Mouse (Mus musculus): ENCODE data around the gene Cacfd1. TPM values are rescaled to one million over a fixed set of nuclear protein-coding genes. Genes with fewer than 3 reads are reported as not detected.

Cacfd1 gene
- polyA plus RNA-seq, 1 experiment = 17.8 TPM

DNA sequence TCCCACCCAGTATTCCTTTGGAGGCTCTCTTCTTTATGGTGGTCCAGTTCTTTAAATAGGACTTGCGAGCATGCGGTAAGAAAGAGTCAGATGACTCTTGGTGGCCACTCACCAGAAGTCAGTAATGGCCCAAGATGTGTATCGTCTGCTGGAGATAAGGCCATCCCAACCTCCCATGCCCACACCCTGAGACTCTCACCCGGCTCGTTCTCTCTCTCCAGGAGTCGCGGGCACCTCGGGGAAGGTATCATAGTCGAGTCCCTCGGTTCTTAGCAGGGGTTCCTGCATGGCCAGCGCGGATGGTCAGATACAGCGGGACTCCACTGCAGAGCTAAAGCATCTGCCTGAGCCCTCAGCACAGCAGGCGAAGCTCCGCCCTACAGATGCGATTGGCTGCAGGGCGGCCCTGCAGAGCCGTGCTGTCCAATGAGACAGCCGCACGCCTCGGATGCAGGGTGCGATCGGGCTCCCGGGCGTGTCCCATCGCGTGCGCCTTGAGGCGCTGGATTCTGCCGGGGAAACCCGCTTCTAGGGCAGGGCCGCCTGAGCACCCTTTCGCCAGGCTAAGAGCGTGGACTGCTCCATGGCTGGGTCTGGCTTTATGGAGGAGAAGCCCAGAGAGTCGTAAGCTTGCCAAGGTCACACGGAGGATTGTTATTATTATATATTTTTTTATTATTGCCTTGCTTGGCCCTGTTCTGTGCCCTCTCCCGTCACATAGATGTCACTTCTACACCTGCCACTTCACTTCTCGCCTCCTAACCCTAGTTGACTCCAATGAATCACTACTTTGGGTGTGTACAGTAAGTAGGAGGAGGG lies 18.1 kb downstream of the Cacfd1 start, which contains the start of gene Slc2a6:
Gene Slc2a6 (minus strand): TSS at position 381 of the 819 bp plus-strand sequence.
- no peak for TF ChIP-seq POLR2A (IDR thresholded peaks at IDR 0.05; ENCODE audit: insufficient read depth, low read length)
- TF ChIP-seq CTCF (IDR thresholded peaks at IDR 0.05; ENCODE audit: low read depth, low read length) = no peak
- TF ChIP-seq EP300 (IDR thresholded peaks at IDR 0.05; ENCODE audit: insufficient read depth, low read depth, low read length) = no peak
- Histone ChIP-seq H3K9me3 (replicated peaks; ENCODE audit: control insufficient read depth, insufficient read depth, low read length, poor library complexity, severe bottlenecking) (no peaks in the 10 kb centered on the region), H3K27me3 (ENCODE audit: control insufficient read depth, insufficient read depth, low read length, poor library complexity, severe bottlenecking) (no peaks in the 10 kb centered on the region), H3K4me3 (ENCODE audit: low read depth, low read length) (peak within 1 kb of the TSS; percentile 47), H3K4me1 (ENCODE audit: control insufficient read depth, insufficient read depth, low read length) (no peaks in the 10 kb centered on the region), H3K9ac (ENCODE audit: low read depth, poor library complexity, severe bottlenecking) (no peak within 1 kb of the TSS), H3K27ac (ENCODE audit: insufficient read depth, low read length) (no peak within 1 kb of the TSS), H3K36me3 (ENCODE audit: control insufficient read depth, insufficient read depth, low read length, poor library complexity, severe bottlenecking) (no peaks in the 10 kb centered on the region)

- Histone ChIP-seq H3K27me3 (ENCODE audit: control insufficient read depth, insufficient read depth, low read length, poor library complexity, severe bottlenecking) (no peaks in the 10 kb centered on the region), H3K4me1 (ENCODE audit: control insufficient read depth, insufficient read depth, low read length) (no peaks in the 10 kb centered on the region), H3K27ac (ENCODE audit: insufficient read depth, low read length) (no peak overlapping the region), H3K4me3 (ENCODE audit: low read depth, low read length) (no peak overlapping the region), H3K9ac (ENCODE audit: low read depth, poor library complexity, severe bottlenecking) (no peak overlapping the region), H3K36me3 (ENCODE audit: control insufficient read depth, insufficient read depth, low read length, poor library complexity, severe bottlenecking) (no peaks in the 10 kb centered on the region), H3K9me3 (replicated peaks; ENCODE audit: control insufficient read depth, insufficient read depth, low read length, poor library complexity, severe bottlenecking) (no peaks in the 10 kb centered on the region)
- TF ChIP-seq CTCF (IDR thresholded peaks at IDR 0.05; ENCODE audit: low read depth, low read length) (no peak), POLR2A (IDR thresholded peaks at IDR 0.05; ENCODE audit: insufficient read depth, low read length) (no peak), EP300 (IDR thresholded peaks at IDR 0.05; ENCODE audit: insufficient read depth, low read depth, low read length) (no peak)
Measured at GRCm38 (mm10) chr2:27028437-27029015, 18.8 kb downstream of the Cacfd1 start.

GRCm38 (mm10) chr2:27032361-27032760 lies 22.6 kb downstream of the Cacfd1 start:
- TF ChIP-seq EP300 (IDR thresholded peaks at IDR 0.05; ENCODE audit: insufficient read depth, low read depth, low read length) (no peak), POLR2A (IDR thresholded peaks at IDR 0.05; ENCODE audit: insufficient read depth, low read length) (no peak)
- no peak overlapping the region for H3K4me3 ChIP-seq (ENCODE audit: low read depth, low read length)
- no peaks in the 10 kb centered on the region for H3K4me1 ChIP-seq (ENCODE audit: control insufficient read depth, insufficient read depth, low read length)

DNA sequence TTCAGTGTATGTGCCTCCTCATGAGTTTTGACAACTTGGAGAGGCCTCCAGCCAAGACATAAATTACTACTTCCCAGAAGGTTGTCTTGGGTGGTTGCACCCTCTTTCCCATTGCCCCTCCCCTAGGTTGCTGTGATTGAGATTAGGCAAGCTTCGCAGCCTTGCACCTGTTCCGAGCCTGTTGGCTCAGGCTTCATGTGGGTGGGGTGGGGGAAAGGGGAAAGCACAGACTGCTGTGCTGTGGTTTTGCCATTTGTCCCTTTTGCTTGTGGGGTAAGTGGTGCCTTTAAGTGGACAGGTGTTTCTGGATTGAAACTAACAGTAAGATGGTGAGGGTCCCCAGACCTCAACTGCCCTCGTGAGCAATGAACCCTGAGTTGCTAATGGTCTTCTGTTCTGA lies 26.3 kb downstream of the Cacfd1 start:
- H3K9ac ChIP-seq (ENCODE audit: low read depth, poor library complexity, severe bottlenecking) = no peak overlapping the region
- no peaks in the 10 kb centered on the region for H3K4me1 ChIP-seq (ENCODE audit: control insufficient read depth, insufficient read depth, low read length)
- no peaks in the 10 kb centered on the region for H3K27me3 ChIP-seq (ENCODE audit: control insufficient read depth, insufficient read depth, low read length, poor library complexity, severe bottlenecking)
- H3K9me3 ChIP-seq (replicated peaks; ENCODE audit: control insufficient read depth, insufficient read depth, low read length, poor library complexity, severe bottlenecking) = no peaks in the 10 kb centered on the region
- H3K27ac ChIP-seq (ENCODE audit: insufficient read depth, low read length) = no peak overlapping the region
- H3K36me3 ChIP-seq (ENCODE audit: control insufficient read depth, insufficient read depth, low read length, poor library complexity, severe bottlenecking) = no peaks in the 10 kb centered on the region
- no peak overlapping the region for H3K4me3 ChIP-seq (ENCODE audit: low read depth, low read length)
- TF ChIP-seq EP300 (IDR thresholded peaks at IDR 0.05; ENCODE audit: insufficient read depth, low read depth, low read length) = no peak
- TF ChIP-seq CTCF (IDR thresholded peaks at IDR 0.05; ENCODE audit: low read depth, low read length) = no peak
- TF ChIP-seq POLR2A (IDR thresholded peaks at IDR 0.05; ENCODE audit: insufficient read depth, low read length) = no peak

More at GRCm38 (mm10) chr2:27032361-27032760, 22.6 kb downstream of the Cacfd1 start:
- Histone ChIP-seq H3K27me3 (ENCODE audit: control insufficient read depth, insufficient read depth, low read length, poor library complexity, severe bottlenecking) (no peaks in the 10 kb centered on the region), H3K36me3 (ENCODE audit: control insufficient read depth, insufficient read depth, low read length, poor library complexity, severe bottlenecking) (no peaks in the 10 kb centered on the region), H3K9ac (ENCODE audit: low read depth, poor library complexity, severe bottlenecking) (no peak overlapping the region), H3K9me3 (replicated peaks; ENCODE audit: control insufficient read depth, insufficient read depth, low read length, poor library complexity, severe bottlenecking) (no peaks in the 10 kb centered on the region), H3K27ac (ENCODE audit: insufficient read depth, low read length) (no peak overlapping the region)

DNA sequence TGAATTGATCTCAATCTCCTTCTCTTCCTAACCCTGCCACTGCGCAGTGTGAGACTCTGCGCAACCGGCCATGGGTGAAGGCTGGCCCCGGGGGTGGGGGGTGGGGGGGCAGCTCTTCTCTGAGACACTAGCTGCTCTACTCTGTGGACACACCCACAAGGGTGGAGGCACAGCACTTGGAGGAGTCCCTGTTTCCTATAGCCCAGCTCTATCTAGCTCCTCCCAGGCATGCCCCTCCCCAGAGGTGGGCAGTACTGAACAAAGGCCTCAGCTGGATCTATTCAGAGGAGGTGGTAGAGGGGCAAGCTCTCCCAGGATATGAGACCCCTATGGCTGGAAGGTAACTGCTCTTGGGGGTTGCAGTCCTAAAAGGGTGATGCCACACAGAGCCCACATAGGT lies 27.3 kb downstream of the Cacfd1 start:
- no peak overlapping the region for H3K4me3 ChIP-seq (ENCODE audit: low read depth, low read length)
- H3K9ac ChIP-seq (ENCODE audit: low read depth, poor library complexity, severe bottlenecking) = no peak overlapping the region
- TF ChIP-seq CTCF (IDR thresholded peaks at IDR 0.05; ENCODE audit: low read depth, low read length) (no peak), EP300 (IDR thresholded peaks at IDR 0.05; ENCODE audit: insufficient read depth, low read depth, low read length) (no peak), POLR2A (IDR thresholded peaks at IDR 0.05; ENCODE audit: insufficient read depth, low read length) (no peak)
- H3K4me1 ChIP-seq (ENCODE audit: control insufficient read depth, insufficient read depth, low read length) = no peaks in the 10 kb centered on the region
- H3K27me3 ChIP-seq (ENCODE audit: control insufficient read depth, insufficient read depth, low read length, poor library complexity, severe bottlenecking) = no peaks in the 10 kb centered on the region
- H3K27ac ChIP-seq (ENCODE audit: insufficient read depth, low read length) = no peak overlapping the region
- no peaks in the 10 kb centered on the region for H3K9me3 ChIP-seq (replicated peaks; ENCODE audit: control insufficient read depth, insufficient read depth, low read length, poor library complexity, severe bottlenecking)
- H3K36me3 ChIP-seq (ENCODE audit: control insufficient read depth, insufficient read depth, low read length, poor library complexity, severe bottlenecking) = no peaks in the 10 kb centered on the region

DNA sequence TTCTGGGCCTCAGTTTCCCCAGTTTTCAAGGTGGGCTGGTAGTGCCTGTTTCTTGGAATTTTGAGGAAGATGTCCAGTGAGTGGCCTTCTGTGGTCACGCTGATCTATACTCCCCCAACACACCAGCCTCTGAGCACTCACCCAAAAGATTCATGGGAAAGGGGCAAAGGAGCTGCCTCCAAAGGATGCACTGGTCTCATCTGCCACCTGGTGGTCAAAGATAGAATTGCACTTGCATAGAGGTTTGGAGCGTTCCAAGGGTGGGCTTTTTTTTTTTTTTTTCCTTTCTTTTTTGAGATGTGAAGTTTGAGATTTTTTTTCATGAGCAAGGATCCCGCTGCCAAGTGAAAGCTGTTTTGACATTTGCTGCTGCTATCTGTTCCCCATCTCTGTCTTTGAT lies 28.9 kb downstream of the Cacfd1 start:
- no peaks in the 10 kb centered on the region for H3K36me3 ChIP-seq (ENCODE audit: control insufficient read depth, insufficient read depth, low read length, poor library complexity, severe bottlenecking)
- no peaks in the 10 kb centered on the region for H3K27me3 ChIP-seq (ENCODE audit: control insufficient read depth, insufficient read depth, low read length, poor library complexity, severe bottlenecking)
- H3K4me3 ChIP-seq (ENCODE audit: low read depth, low read length) = no peak overlapping the region
- H3K9ac ChIP-seq (ENCODE audit: low read depth, poor library complexity, severe bottlenecking) = no peak overlapping the region
- no peaks in the 10 kb centered on the region for H3K4me1 ChIP-seq (ENCODE audit: control insufficient read depth, insufficient read depth, low read length)
- H3K9me3 ChIP-seq (replicated peaks; ENCODE audit: control insufficient read depth, insufficient read depth, low read length, poor library complexity, severe bottlenecking) = no peaks in the 10 kb centered on the region
- TF ChIP-seq CTCF (IDR thresholded peaks at IDR 0.05; ENCODE audit: low read depth, low read length) (peak; percentile 71), POLR2A (IDR thresholded peaks at IDR 0.05; ENCODE audit: insufficient read depth, low read length) (no peak)
- H3K27ac ChIP-seq (ENCODE audit: insufficient read depth, low read length) = no peak overlapping the region
